Mouse (Mus musculus) forebrain, embryonic 11.5 days (tissue): Measurements from ENCODE around the gene 1700014D04Rik. TPM values are rescaled to one million over a fixed set of nuclear protein-coding genes. Genes with fewer than 3 reads are reported as not detected.
"Not testable (repeated sequence)": the region's sequence is repeated elsewhere in the genome, so short reads cannot be mapped to it uniquely, and the experiment has no call there.

ENCODE experiments used
- ATAC-seq: fragments of 200-750 bp; cut with Nextera tagmentation; replicated peaks from 2 replicates; pipeline ENCODE4 v1.8.0; 2017; ENCODE audit warnings: moderate TSS enrichment; ENCODE audit not compliant: low FRiP score
- DNase-seq: peaks from one replicate; pipeline ENCODE4 v3.0.0-alpha.2; 2017; ENCODE audit warnings: low spot score
- H3K27ac ChIP-seq: fragments of 300-500 bp; sonication (generic); 2 replicates; pipeline ENCODE4 v1.5.1; 2014; ENCODE audit warnings: low read depth, low read length
- H3K27me3 ChIP-seq: fragments of 300-500 bp; sonication (generic); 2 replicates; pipeline ENCODE4 v1.6.1; 2014; ENCODE audit warnings: mild to moderate bottlenecking, low read length, mixed read lengths; ENCODE audit not compliant: control insufficient read depth, insufficient read depth
- H3K36me3 ChIP-seq: fragments of 300-500 bp; sonication (generic); 2 replicates; pipeline ENCODE4 v1.6.1; 2014; ENCODE audit warnings: mild to moderate bottlenecking, low read length, moderate library complexity, mixed read lengths; ENCODE audit not compliant: control insufficient read depth, insufficient read depth
- H3K4me1 ChIP-seq: fragments of 300-500 bp; sonication (generic); replicated peaks from 2 replicates; pipeline ENCODE4 v1.6.1; 2014; ENCODE audit warnings: low read length, mixed read lengths; ENCODE audit not compliant: control insufficient read depth, insufficient read depth
- H3K4me2 ChIP-seq: fragments of 300-500 bp; sonication (generic); 2 replicates; pipeline ENCODE4 v1.6.1; 2014; ENCODE audit warnings: low read depth, mild to moderate bottlenecking, low read length, moderate library complexity, mixed read lengths; ENCODE audit not compliant: severe bottlenecking
- H3K4me3 ChIP-seq: fragments of 300-500 bp; sonication (generic); 2 replicates; pipeline ENCODE4 v1.5.1; 2014; ENCODE audit warnings: low read depth, low read length
- H3K9ac ChIP-seq: fragments of 300-500 bp; sonication (generic); 2 replicates; pipeline ENCODE4 v1.6.1; 2014; ENCODE audit warnings: low read length
- H3K9me3 ChIP-seq: fragments of 300-500 bp; sonication (generic); 2 replicates; pipeline ENCODE4 v1.6.1; 2016; ENCODE audit warnings: low read length, mixed read lengths; ENCODE audit not compliant: control insufficient read depth
- WGBS: fragments of 180-500 bp; shearing (Covaris S2); extraction: QIAGEN DNeasy Blood & Tissue Kit; methylation state at CpG from one replicate; pipeline ENCODE4 v1.1.7; 2014; 5-methylcytosine and 5-hydroxymethylcytosine counted together
- polyA plus RNA-seq: library from polyadenylated mRNA; unstranded; fragments of >200 nt; fragmentation: Nextera tagmentation; extraction: Ambion mirVana; gene quantifications from 2 replicates; pipeline ENCODE4 v1.2.1, GENCODE M21; 2014

The 1700014D04Rik gene
- polyA plus RNA-seq = 0.16 TPM in 1 of 2 replicates, not detected in the other

DNA sequence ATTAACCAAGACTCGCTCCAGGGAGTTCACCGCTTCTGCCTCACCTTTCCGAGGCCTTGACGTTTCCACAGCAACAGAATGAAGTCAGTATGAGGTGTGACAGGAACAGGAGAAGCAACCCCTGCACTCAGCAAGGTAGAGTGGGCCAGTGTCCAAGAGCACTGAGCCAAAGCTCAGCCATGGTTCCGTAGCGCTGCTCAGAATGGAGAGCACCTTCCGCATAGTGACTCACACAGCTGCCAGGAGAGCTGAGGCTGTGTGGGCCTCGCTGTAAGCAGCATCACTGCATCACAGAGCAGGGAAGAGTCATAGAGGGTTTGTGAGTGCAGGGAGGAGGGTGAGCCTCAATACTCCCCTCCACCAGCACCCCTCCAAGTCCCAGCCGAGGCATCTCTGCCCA lies at the start of gene 1700014D04Rik:
TSS of gene 1700014D04Rik (minus strand) at position 42 of the 400 bp plus-strand sequence.
- no peaks in the 10 kb centered on the region for H3K4me1 ChIP-seq
- no peaks in the 10 kb centered on the region for H3K27me3 ChIP-seq
- H3K36me3 ChIP-seq = no peaks in the 10 kb centered on the region
- no peak within 1 kb of the TSS for H3K27ac ChIP-seq
- H3K9me3 ChIP-seq = no peaks in the 10 kb centered on the region
- H3K4me2 ChIP-seq = no peak within 1 kb of the TSS
- no peak for DNase-seq
- no peak within 1 kb of the TSS for H3K9ac ChIP-seq
- WGBS = 81% methylated on average over 9 of the region's 9 CpGs
- H3K4me3 ChIP-seq = no peak within 1 kb of the TSS
- no peak for ATAC-seq

DNA sequence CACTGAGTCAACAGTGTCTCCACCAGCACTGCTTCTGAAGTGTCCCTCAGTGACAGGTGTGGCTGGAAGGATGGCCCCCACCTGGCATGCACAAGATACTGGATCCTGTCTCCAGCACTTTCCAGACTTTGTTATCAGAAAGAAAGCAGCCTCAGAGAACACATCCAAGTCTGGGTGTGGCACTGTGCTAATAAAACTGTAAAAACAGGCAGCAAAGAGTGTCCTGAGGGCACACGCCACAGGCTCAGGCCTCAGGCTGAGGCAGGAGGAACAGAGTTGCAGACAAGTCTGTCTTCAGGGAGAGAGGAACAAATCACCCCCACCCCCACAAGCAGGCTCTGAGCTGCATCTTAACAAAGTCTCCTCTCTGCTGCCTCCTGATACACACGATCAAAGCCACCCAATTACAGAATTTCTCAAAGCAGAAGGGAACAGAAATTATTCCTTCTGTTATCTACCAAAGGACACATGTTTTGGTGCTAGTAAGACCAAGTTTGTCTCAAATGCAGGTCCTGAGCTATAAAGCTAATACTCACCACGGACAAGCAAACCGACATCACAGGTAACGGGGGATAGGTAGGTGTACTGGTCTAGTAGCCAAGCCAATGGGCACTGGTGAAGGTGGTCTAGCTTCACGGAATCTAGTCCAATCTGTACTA lies 49.4 kb upstream of the 1700014D04Rik start:
- DNase-seq (no peak), ATAC-seq (no peak)
- 95% methylated on average over 6 of the region's 6 CpGs for WGBS
- peaks cover 5% of the 10 kb centered on the region; the same call in 1 of the 2 replicates for H3K36me3 ChIP-seq
- no peaks in the 10 kb centered on the region for H3K9me3 ChIP-seq
- no peak overlapping the region for H3K27ac ChIP-seq
- H3K27me3 ChIP-seq = no peaks in the 10 kb centered on the region
- no peak overlapping the region for H3K9ac ChIP-seq
- H3K4me3 ChIP-seq = no peak overlapping the region
- H3K4me2 ChIP-seq = no peak overlapping the region
- H3K4me1 ChIP-seq = no peaks in the 10 kb centered on the region

- DNase-seq = no peak
- H3K4me3 ChIP-seq = no peak overlapping the region
- peaks cover 5% of the 10 kb centered on the region; the same call in 1 of the 2 replicates for H3K36me3 ChIP-seq
- 94% methylated on average over 1 of the region's 1 CpGs for WGBS
- no peak overlapping the region for H3K4me2 ChIP-seq
- no peak for ATAC-seq
- H3K4me1 ChIP-seq = no peaks in the 10 kb centered on the region
- H3K9ac ChIP-seq = no peak overlapping the region
- H3K27me3 ChIP-seq = no peaks in the 10 kb centered on the region
- H3K27ac ChIP-seq = no peak overlapping the region
- H3K9me3 ChIP-seq = no peaks in the 10 kb centered on the region
Measured at GRCm38 (mm10) chr13:59794786-59795185, 48.2 kb upstream of the 1700014D04Rik start.

- ATAC-seq = no peak
- DNase-seq = no peak
- 94% methylated on average over 7 of the region's 7 CpGs for WGBS
Measured at GRCm38 (mm10) chr13:59782145-59782544, 35.6 kb upstream of the 1700014D04Rik start, which contains the start of gene Gm49354. Gene Gm49354, minus strand, starts transcription at chr13:59782245.

GRCm38 (mm10) chr13:59779744-59780264 lies 33.3 kb upstream of the 1700014D04Rik start:
- not testable (repeated sequence) for H3K27ac ChIP-seq, ATAC-seq, DNase-seq, H3K27me3 ChIP-seq, H3K4me3 ChIP-seq, H3K9me3 ChIP-seq, H3K4me1 ChIP-seq, H3K9ac ChIP-seq, H3K4me2 ChIP-seq
- H3K36me3 ChIP-seq = peaks cover 20% of the 10 kb centered on the region; the same call in 1 of the 2 replicates
- WGBS = 100% methylated on average over 1 of the region's 1 CpGs

More at GRCm38 (mm10) chr13:59782145-59782544, 35.6 kb upstream of the 1700014D04Rik start, which contains the start of gene Gm49354:
- Histone ChIP-seq H3K27ac (no peak within 1 kb of the TSS), H3K27me3 (no peaks in the 10 kb centered on the region), H3K4me3 (no peak within 1 kb of the TSS), H3K9ac (no peak within 1 kb of the TSS), H3K9me3 (no peaks in the 10 kb centered on the region), H3K4me1 (no peaks in the 10 kb centered on the region), H3K4me2 (no peak within 1 kb of the TSS), H3K36me3 (peaks cover 21% of the 10 kb centered on the region; the same call in 1 of the 2 replicates)

- Histone ChIP-seq H3K4me2 (no peak overlapping the region), H3K4me3 (no peak overlapping the region), H3K9ac (no peak overlapping the region), H3K36me3 (peaks cover 15% of the 10 kb centered on the region; the same call in 1 of the 2 replicates), H3K4me1 (no peaks in the 10 kb centered on the region), H3K9me3 (no peaks in the 10 kb centered on the region), H3K27me3 (no peaks in the 10 kb centered on the region), H3K27ac (no peak overlapping the region)
- 90% methylated on average over 4 of the region's 4 CpGs for WGBS
- DNase-seq (no peak), ATAC-seq (no peak)
Measured at GRCm38 (mm10) chr13:59779213-59779612, 32.7 kb upstream of the 1700014D04Rik start.

GRCm38 (mm10) chr13:59775168-59775567 lies 28.6 kb upstream of the 1700014D04Rik start:
- H3K4me2 ChIP-seq = no peak overlapping the region
- H3K27me3 ChIP-seq = no peaks in the 10 kb centered on the region
- WGBS = 87% methylated on average over 3 of the region's 3 CpGs
- no peak overlapping the region for H3K27ac ChIP-seq
- no peak overlapping the region for H3K4me3 ChIP-seq
- H3K4me1 ChIP-seq = 0 out of 2 replicates have a peak, but pooled peaks cover 2% of the 10 kb centered on the region
- H3K9me3 ChIP-seq = no peaks in the 10 kb centered on the region
- DNase-seq = no peak
- H3K9ac ChIP-seq = no peak overlapping the region
- H3K36me3 ChIP-seq = peaks cover 5% of the 10 kb centered on the region; the same call in 1 of the 2 replicates
- ATAC-seq = no peak

DNA sequence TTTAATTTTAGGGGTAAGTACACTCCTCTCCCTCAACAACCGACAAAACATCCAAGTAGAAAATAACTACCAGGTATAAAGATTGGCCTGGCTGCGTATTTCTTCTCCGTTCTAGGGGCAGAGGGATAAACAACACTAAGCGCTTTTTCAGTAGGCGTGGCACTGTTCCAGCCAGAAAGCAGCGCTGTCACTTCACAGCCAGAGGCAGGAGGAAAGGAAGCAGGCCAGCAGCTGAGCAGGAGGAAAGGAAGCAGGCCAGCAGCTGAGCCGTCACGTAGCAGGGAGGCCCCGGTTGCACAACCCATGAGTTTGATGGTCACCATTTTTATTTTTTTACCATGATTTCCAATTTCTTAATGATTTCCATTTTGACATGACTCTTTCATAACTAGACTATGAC lies 24.7 kb upstream of the 1700014D04Rik start:
- no peak for DNase-seq
- Histone ChIP-seq H3K4me2 (no peak overlapping the region), H3K27me3 (no peaks in the 10 kb centered on the region), H3K27ac (0 out of 2 replicates have a peak overlapping the region, but pooled peaks have one; percentile 97), H3K9me3 (no peaks in the 10 kb centered on the region), H3K36me3 (no peaks in the 10 kb centered on the region), H3K4me3 (no peak overlapping the region), H3K4me1 (peaks cover 8% of the 10 kb centered on the region; the same call in 1 of the 2 replicates), H3K9ac (no peak overlapping the region)
- ATAC-seq = no peak
- 77% methylated on average over 9 of the region's 9 CpGs for WGBS
